Mouse (Mus musculus) CH12F3 (cell line): ENCODE data around the gene 6030468B19Rik.

Source experiments
- in situ Hi-C: fragments of 300-500 bp; cut with MboI; formaldehyde crosslinking; loops from 2 replicates; pipeline ENCODE4 v1.14.3; 2020; ENCODE audit warnings: low sequenced_read_pairs

6030468B19Rik gene

DNA sequence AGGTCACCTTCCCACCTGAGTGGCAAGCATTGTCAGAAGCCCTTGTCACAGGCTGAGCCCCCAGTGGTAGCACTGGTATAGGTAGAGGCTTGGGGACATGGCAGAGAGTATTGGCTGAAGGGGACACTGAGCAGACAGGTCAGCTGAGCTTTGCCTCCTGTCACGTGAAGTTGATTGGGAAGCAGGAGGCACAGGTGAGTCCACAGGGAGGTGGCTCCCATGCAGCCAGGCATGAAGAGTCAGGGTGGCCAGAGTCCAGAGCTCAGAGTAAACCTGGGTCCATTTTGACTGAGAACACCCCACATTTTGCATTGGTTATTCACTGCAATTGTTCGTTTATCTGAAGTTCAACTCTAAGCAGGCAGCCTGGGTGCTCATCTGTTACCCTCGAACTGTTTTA, 55.4 kb downstream of the 6030468B19Rik start:
- in situ Hi-C loops: loop anchor here (25.0 kb wide), 1 partner anchor 359 kb away; no protein-coding TSS in a partner anchor

DNA sequence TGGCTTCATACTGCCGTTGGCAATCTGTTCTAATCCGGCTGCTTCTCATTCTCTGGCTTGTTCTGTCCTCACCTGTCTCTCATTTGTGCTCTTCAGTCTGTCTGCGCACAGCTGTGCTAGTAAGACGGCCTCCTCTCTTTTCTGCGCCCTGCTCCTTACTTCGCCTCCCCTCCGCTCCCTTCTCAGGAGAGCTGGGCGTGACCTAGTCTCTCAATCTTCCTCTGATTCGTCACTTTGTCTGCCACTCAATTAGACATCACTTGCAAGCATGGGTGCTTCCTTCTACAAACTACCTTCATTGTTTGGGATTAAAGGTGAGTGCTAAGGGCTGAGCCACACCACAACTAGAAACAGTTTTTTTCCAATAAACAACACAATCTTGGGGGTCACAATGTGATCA, 56.8 kb downstream of the 6030468B19Rik start:
- in situ Hi-C loops: loop anchor here (25.0 kb wide), 1 partner anchor 358 kb away; no protein-coding TSS in a partner anchor

DNA sequence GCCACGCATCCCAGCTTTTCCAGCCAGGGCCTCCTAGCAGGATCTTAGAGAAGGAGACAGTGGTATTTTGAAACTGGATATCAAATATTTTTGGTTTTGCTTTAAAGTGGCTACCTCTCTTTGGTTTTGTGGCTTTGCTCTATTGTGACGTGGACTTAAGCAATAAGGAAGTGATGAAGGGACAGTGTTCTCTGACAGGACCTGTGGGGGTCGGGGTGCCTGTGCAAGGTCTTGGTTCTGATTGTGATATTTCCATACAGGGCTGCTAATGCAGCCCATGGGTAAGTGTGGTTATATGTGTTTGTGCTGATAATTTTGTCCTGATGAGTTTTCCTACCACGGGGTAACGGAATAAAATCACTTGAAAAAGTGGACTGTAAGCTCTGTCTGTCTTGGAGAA, 57.9 kb downstream of the 6030468B19Rik start:
- in situ Hi-C loops: loop anchor here (25.0 kb wide), 1 partner anchor 357 kb away; no protein-coding TSS in a partner anchor

DNA sequence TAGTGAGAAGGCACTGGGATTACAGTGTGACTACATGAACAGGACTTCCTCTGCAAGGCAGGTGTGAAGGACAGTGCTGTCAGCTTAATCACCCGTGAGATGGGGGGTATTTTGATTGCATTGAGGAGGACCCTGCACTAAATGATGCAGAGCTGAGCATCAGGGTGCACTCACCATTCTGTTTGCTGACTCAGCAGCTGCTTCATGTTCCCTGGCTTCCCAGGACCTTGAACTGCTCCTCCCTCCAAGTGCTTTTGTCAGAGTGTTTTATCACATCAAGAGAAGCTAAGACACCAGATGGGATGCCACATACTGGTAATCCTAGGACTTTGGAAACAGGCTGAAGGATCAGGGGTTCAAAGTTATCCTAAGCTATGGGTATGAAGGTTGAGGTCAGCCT, 58.5 kb downstream of the 6030468B19Rik start:
- in situ Hi-C loops: loop anchor here (25.0 kb wide), 1 partner anchor 356 kb away; no protein-coding TSS in a partner anchor
